10 mouse cellular contexts compared by ENCODE assay signal in the genomic region with DNA sequence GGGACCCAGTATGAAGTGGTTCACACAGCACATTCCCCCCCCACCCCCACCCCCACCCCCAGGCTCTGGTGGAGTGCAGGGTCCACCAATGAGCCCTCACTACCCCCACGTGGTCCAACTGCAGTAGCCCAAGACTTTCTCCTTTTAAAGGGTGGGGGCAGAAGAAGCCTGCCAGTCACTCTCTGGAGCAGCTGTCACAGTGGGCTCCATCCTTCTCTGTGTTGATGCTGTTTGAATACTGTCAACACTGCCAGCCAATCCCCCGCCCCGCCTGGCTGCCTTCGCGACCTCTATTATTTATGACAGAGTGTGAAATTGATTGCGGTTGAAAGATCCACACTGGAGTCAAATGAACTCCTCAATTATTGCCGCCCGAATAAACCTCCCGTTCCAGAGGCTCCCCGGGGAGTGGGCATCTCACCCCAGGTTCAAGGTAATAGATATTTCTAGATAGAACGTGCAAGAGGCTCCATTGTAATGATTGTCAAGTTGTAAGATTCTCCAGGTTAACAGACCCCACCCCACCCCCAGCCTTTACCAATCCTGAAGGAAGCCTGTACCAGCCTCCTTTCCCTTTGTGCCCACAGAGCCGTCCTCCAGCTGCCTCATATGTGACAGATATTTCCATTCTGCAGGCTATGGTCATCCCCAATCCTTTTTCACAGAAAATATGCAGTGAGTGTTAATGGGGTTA.
DNase-seq lines count a peak whose midpoint lies in the region; ATAC-seq and TF ChIP-seq lines count a peak whose summit lies in the region.
"Had no signal": no experiment of that assay in that cellular context is flagged by ENCODE, and none has a peak within 500 bp of the region (broad histone marks: within the 10 kb centered on the region; RNA-seq: fewer than 3 reads in every experiment).

No protein-coding gene starts in this region.

- no peak overlapping the region for H3K4me3 ChIP-seq in limb, embryonic 11.5 days (ENCODE audit: low read depth, low read length)
- H3K4me3 ChIP-seq in limb, embryonic 10.5 days, result no peak overlapping the region
- H3K4me3 ChIP-seq in forebrain, postnatal 0 days (ENCODE audit: low read depth, low read length), result no peak overlapping the region
- H3K4me3 ChIP-seq in midbrain, embryonic 11.5 days (ENCODE audit: low read depth, low read length), result no peak overlapping the region
- H3K4me3 ChIP-seq: heart, embryonic 13.5 days had no signal

- H3K4me1 ChIP-seq in limb, embryonic 11.5 days (ENCODE audit: control insufficient read depth, insufficient read depth, low read length), result no peaks in the 10 kb centered on the region
- H3K4me1 ChIP-seq in limb, embryonic 10.5 days, result peaks cover 6% of the 10 kb centered on the region
- no peaks in the 10 kb centered on the region for H3K4me1 ChIP-seq in forebrain, postnatal 0 days (ENCODE audit: insufficient read depth)
- H3K4me1 ChIP-seq in midbrain, embryonic 11.5 days (ENCODE audit: control insufficient read depth, insufficient read depth, low read length), result no peaks in the 10 kb centered on the region; the same call in 1 of the 2 replicates
- H3K4me1 ChIP-seq: heart, embryonic 13.5 days had no signal

- H3K9me3 ChIP-seq in limb, embryonic 11.5 days (ENCODE audit: control insufficient read depth, low read length), result no peaks in the 10 kb centered on the region
- H3K9me3 ChIP-seq in limb, embryonic 10.5 days (replicated peaks), result no peaks in the 10 kb centered on the region
- H3K9me3 ChIP-seq in forebrain, postnatal 0 days (ENCODE audit: low read length), result no peaks in the 10 kb centered on the region
- H3K9me3 ChIP-seq in midbrain, embryonic 11.5 days (ENCODE audit: control insufficient read depth, low read length), result no peaks in the 10 kb centered on the region
- H3K9me3 ChIP-seq: heart, embryonic 13.5 days had no signal

- no peak for TF ChIP-seq CTCF in forebrain, postnatal 0 days (IDR thresholded peaks at IDR 0.05; ENCODE audit: low read depth)

- DNase-seq in limb, embryonic 11.5 days (ENCODE audit: low spot score), result no peak
- no peak for DNase-seq in limb, embryonic 10.5 days (ENCODE audit: low spot score)
- peak; percentile 21 for DNase-seq in forebrain, postnatal 0 days
- peak; percentile 87 for DNase-seq in midbrain, embryonic 11.5 days (ENCODE audit: low spot score, missing footprints)
- no peak for DNase-seq in frontal cortex, postnatal 25 days (ENCODE audit: low spot score in 2 of 2)
- DNase-seq in adipocyte (ENCODE audit: low spot score), result no peak
- DNase-seq: lung, embryonic 14.5 days; right cerebral cortex, postnatal 25 days had no signal

- H3K27me3 ChIP-seq in limb, embryonic 11.5 days (ENCODE audit: control insufficient read depth, insufficient read depth, low read length), result no peaks in the 10 kb centered on the region
- no peaks in the 10 kb centered on the region for H3K27me3 ChIP-seq in limb, embryonic 10.5 days (ENCODE audit: low read depth, poor library complexity, severe bottlenecking)
- no peaks in the 10 kb centered on the region for H3K27me3 ChIP-seq in forebrain, postnatal 0 days (ENCODE audit: insufficient read depth, low read length)
- H3K27me3 ChIP-seq in midbrain, embryonic 11.5 days (ENCODE audit: control insufficient read depth, insufficient read depth, low read length), result no peaks in the 10 kb centered on the region
- H3K27me3 ChIP-seq: heart, embryonic 13.5 days had no signal

- H3K27ac ChIP-seq in limb, embryonic 11.5 days (replicated peaks; ENCODE audit: low read depth, low read length), result no peak overlapping the region
- no peak overlapping the region for H3K27ac ChIP-seq in limb, embryonic 10.5 days
- H3K27ac ChIP-seq in forebrain, postnatal 0 days (ENCODE audit: low read depth, low read length), result no peak overlapping the region
- no peak overlapping the region for H3K27ac ChIP-seq in midbrain, embryonic 11.5 days (ENCODE audit: low read depth, low read length)
- H3K27ac ChIP-seq: heart, embryonic 13.5 days had no signal

- no peaks in the 10 kb centered on the region for H3K36me3 ChIP-seq in limb, embryonic 11.5 days (ENCODE audit: control insufficient read depth, insufficient read depth, low read length)
- no peaks in the 10 kb centered on the region for H3K36me3 ChIP-seq in limb, embryonic 10.5 days
- H3K36me3 ChIP-seq in forebrain, postnatal 0 days (ENCODE audit: insufficient read depth), result no peaks in the 10 kb centered on the region
- no peaks in the 10 kb centered on the region for H3K36me3 ChIP-seq in midbrain, embryonic 11.5 days (ENCODE audit: control insufficient read depth, insufficient read depth, low read length)
- H3K36me3 ChIP-seq: heart, embryonic 13.5 days had no signal

- 0 out of 2 replicates have a peak, but pooled peaks have one; percentile 24 for ATAC-seq in limb, embryonic 11.5 days (ENCODE audit: insufficient number of reproducible peaks, low FRiP score, low TSS enrichment, low read depth)
- ATAC-seq in forebrain, postnatal 0 days, result peak; percentile 78
- peak; percentile 92 for ATAC-seq in midbrain, embryonic 11.5 days (ENCODE audit: low FRiP score)
- no peak for ATAC-seq in granulocyte monocyte progenitor cell, adult 5-6 weeks (replicated peaks; ENCODE audit: poor library complexity, severe bottlenecking)

- no peak overlapping the region for H3K4me2 ChIP-seq in limb, embryonic 11.5 days (ENCODE audit: low read depth, severe bottlenecking)
- H3K4me2 ChIP-seq in forebrain, postnatal 0 days (ENCODE audit: low read depth), result no peak overlapping the region
- no peak overlapping the region; the same call in 1 of the 2 replicates for H3K4me2 ChIP-seq in midbrain, embryonic 11.5 days
- H3K4me2 ChIP-seq: heart, embryonic 13.5 days; lung, embryonic 14.5 days had no signal

- no peak overlapping the region for H3K9ac ChIP-seq in limb, embryonic 11.5 days (ENCODE audit: low read length)
- H3K9ac ChIP-seq in forebrain, postnatal 0 days, result no peak overlapping the region
- H3K9ac ChIP-seq in midbrain, embryonic 11.5 days (ENCODE audit: low read length), result no peak overlapping the region
- H3K9ac ChIP-seq: heart, embryonic 13.5 days; lung, embryonic 14.5 days had no signal

- WGBS in limb, embryonic 11.5 days, result 73% methylated on average over 12 of the region's 12 CpGs
- WGBS in limb, embryonic 10.5 days, result 64% methylated on average over 12 of the region's 12 CpGs
- WGBS in forebrain, postnatal 0 days, result 35% methylated on average over 12 of the region's 12 CpGs
- WGBS in midbrain, embryonic 11.5 days, result 41% methylated on average over 12 of the region's 12 CpGs

Comparison
In these comparisons a context has a peak if more than half of its experiments do, and no peak if none do; other contexts are left out.
1. DNase-seq: peak in forebrain, postnatal 0 days (single experiment) and midbrain, embryonic 11.5 days (single experiment); none in limb, embryonic 11.5 days (single experiment), limb, embryonic 10.5 days (single experiment), frontal cortex, postnatal 25 days (0 of 2) and adipocyte (single experiment).